Mouse (Mus musculus) T-helper 2 cell (primary cell): ENCODE data around the gene Cnga2.
"Not testable (repeated sequence)": the region's sequence is repeated elsewhere in the genome, so short reads cannot be mapped to it uniquely, and the experiment has no call there.

ENCODE experiments used
- in situ Hi-C: fragments of 300-600 bp; cut with MboI, MseI; formaldehyde crosslinking; loops from one replicate; pipeline ENCODE4 v1.15.1; 2025; ENCODE audit warnings: high pct_unique_total_duplicates

The Cnga2 gene

GRCm38 (mm10) chrX:71991549-71991948 is at the start of gene Cnga2:
Gene Cnga2, plus strand, starts transcription at chrX:71991849.
- in situ Hi-C loops = no loop called here

- in situ Hi-C loops = loop anchor here (5.0 kb wide), 1 partner anchor 294 kb away; no protein-coding TSS in a partner anchor
Measured at GRCm38 (mm10) chrX:71946631-71947030, 45.0 kb upstream of the Cnga2 start.

GRCm38 (mm10) chrX:71958366-71958765 is 33.3 kb upstream of the Cnga2 start:
- in situ Hi-C loops = no loop called here

DNA sequence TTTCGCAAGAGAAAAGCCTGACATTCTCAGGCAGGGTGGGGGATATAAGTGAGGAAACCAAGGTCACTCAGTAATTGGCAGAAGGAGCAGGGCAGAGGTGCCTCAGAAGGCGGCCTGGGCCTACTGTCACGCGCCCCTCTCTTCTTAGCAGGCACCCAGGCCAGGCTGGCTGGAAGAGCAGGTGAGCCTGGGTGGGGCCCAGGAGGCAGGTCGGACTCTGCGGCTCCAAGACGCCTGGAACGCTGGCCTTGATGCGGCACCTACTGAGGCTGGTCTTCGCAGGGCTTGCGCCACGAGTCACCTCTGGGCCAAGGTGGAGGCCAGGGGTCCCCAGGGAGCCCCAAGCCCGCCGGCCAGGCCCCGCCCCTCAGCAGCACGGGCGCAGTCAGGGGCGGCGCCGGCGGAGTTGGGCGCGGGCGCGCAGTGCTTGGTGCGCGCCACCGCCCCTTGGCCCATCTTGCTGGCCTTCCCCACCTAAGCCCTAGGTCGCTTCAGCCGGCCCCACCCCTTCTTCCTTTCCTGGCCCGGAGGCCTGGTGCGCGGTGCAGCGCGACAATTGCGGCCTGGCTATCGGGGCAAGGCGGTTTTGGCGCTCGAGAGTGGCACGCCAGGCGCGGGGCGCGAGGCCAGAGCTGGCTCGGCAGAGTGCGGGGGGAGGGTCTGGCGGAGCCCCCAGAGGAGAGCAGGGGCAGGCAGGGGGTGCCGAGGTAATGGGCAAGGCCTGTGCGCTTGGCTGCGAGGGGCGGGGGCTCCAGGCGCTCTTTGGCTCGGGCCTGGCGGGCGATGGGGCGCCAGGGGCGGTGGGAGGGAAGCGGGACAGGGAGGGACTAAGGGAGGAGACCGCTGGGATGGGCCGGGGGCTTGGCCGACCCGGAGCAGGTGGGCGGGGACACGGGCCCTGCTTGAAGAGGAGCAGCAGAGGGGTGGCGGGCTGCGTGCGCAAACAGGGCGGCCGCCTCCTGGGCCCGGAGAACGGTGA is 29.3 kb upstream of the Cnga2 start, which contains the start of gene Prrg3:
TSS of gene Prrg3 (plus strand) at position 552 of the 979 bp plus-strand sequence.
- in situ Hi-C loops = no loop called here

- in situ Hi-C loops = no loop called here
Measured at GRCm38 (mm10) chrX:71963275-71963912, 28.3 kb upstream of the Cnga2 start.

- in situ Hi-C loops = no loop called here
Measured at GRCm38 (mm10) chrX:71968216-71968615, 23.4 kb upstream of the Cnga2 start.

DNA sequence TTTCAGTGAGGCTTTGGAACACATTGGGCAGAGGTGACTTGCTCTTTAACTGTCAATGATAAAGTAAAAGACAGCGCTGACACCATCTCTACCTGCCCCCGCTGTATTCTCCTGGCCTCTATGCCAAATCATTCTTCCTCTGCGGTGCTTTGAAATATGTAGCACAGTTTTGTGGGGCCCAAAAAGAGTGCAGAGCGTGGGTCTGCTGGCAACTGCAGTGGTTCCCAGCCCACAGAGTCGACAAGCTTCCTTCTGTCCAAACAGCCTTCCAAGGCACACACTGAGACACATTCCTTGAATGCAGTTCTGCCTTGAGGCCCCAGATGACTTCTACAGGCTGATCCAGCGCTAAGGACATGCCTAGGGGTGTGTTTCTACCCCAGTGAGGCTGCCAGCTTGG is 22.8 kb upstream of the Cnga2 start:
- in situ Hi-C loops = no loop called here

DNA sequence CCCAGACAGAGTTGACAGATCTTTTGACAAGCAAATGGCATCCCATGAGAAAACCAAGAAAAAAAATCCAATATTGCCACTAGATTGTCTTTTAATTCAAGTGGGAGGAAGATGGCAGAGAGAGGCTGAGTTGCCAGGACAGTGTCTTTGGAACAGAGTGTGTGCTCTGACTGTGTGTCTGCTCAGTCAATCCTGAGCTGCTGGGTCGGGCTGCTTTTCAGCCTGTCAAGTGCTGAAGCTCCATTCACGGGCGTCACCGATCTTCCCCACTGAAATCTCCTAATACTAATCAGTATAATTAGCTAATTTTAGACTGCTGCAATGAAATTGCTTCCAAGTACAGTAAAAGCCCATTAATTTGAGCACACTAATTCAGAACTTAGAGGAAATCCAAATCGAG is 20.3 kb upstream of the Cnga2 start:
- in situ Hi-C loops = no loop called here

- in situ Hi-C loops = no loop called here
Measured at GRCm38 (mm10) chrX:71972686-71973085, 19.0 kb upstream of the Cnga2 start, which contains the start of gene Fate1. Gene Fate1, plus strand, starts transcription at chrX:71972986.

DNA sequence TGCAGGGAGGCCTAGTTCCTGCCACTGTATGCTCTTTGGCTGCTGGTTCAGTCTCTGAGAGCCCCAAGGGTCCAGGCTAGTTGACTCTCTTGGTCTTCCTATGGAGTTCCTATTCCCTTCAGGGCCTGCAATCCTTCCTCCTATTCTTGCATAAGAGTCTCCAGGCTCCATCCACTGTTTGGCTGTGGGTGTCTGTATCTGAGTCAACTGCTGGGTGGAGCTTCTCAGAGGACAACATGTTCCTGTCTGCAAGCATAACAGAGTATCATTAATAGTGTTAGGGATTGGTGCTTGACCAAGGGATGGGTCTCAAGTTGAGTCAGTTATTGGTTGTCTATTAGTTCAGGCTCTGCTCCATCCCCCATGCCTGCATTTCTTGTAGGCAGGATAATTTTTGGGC is 14.0 kb upstream of the Cnga2 start:
- in situ Hi-C loops = not testable (repeated sequence)

GRCm38 (mm10) chrX:71980443-71980842 is 11.2 kb upstream of the Cnga2 start:
- in situ Hi-C loops = no loop called here

DNA sequence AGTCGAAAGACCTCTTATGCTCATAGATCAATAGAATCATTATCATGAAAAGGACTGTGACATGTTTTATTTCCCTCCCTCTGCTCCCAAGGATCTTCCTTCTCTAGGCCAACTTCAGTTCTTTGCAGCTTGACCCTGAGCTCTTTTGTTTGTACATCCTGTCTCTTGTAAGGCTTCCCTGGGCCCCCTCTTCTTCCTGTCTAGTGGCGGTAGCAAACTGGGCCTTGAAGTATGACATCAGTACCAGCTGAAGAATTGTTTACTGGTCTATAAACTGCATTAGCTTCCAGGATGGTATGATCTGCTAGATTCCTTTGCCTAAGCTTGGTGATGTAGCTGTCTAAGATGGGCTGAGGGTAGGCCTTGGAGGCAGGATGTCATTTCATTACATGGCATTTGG is 10.3 kb upstream of the Cnga2 start:
- in situ Hi-C loops = no loop called here

GRCm38 (mm10) chrX:71983205-71983604 is 8.4 kb upstream of the Cnga2 start:
- in situ Hi-C loops = no loop called here

DNA sequence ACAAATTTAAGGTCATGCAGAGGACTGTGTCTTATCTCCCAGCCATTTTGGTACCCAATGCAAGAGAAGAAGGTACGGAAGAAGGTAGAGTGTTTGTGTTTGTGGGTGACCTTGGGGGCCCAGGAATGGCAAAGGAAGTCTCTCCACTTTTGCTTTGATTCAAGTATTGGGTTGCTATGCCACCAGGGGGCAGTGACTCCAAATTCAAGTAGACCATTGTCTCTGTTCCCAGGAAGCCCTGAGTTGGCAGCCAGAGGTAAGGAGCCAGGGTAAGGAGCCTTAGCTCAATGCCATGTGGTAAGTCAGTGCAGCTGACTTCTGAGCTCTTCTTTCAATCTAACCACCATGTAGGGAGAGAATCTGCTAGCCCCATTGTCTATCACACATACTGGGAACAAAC is 7.9 kb upstream of the Cnga2 start:
- in situ Hi-C loops = no loop called here

GRCm38 (mm10) chrX:71995972-71996371 is 4.3 kb downstream of the Cnga2 start:
- in situ Hi-C loops = no loop called here

DNA sequence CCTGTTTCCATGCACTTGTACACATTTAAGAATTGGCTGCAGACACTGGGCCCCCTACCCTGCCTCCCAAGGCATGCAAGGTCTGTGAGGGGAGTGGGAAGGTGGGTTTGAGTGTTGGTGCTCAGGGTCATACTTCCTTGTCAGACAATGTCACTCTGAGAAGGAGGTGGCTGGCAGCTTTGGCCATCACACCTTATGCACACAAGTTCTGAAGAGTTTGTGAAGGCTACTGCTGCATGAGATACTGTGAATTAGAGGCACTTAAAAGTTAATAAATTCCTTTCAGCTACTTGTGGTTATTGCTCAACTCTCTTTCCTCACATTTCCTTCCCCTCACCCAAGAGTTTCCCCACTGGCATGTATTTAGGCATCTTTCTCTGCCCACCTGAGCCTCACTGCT is 18.3 kb downstream of the Cnga2 start:
- in situ Hi-C loops = no loop called here

GRCm38 (mm10) chrX:72012236-72012635 is 20.6 kb downstream of the Cnga2 start:
- in situ Hi-C loops = no loop called here

DNA sequence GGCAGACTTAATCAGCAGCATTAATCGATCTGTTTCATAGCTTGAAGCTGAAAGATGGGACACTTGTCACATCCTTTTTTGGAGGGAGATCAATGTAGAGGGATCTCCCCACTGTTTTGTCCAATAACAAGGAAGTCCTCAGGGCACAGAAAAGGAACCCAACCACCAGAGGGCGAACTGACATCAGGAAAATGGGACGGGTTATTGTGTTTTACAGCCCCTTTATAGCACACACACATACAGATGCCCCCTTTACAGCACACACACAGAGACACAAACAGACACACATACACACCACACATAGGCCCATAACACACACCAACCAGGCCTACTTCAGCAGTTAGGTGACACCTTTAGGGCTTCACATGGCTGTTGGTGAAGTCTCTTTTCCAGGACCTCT is 21.2 kb downstream of the Cnga2 start:
- in situ Hi-C loops = no loop called here

- in situ Hi-C loops = no loop called here
Measured at GRCm38 (mm10) chrX:72022241-72022640, 30.6 kb downstream of the Cnga2 start.

DNA sequence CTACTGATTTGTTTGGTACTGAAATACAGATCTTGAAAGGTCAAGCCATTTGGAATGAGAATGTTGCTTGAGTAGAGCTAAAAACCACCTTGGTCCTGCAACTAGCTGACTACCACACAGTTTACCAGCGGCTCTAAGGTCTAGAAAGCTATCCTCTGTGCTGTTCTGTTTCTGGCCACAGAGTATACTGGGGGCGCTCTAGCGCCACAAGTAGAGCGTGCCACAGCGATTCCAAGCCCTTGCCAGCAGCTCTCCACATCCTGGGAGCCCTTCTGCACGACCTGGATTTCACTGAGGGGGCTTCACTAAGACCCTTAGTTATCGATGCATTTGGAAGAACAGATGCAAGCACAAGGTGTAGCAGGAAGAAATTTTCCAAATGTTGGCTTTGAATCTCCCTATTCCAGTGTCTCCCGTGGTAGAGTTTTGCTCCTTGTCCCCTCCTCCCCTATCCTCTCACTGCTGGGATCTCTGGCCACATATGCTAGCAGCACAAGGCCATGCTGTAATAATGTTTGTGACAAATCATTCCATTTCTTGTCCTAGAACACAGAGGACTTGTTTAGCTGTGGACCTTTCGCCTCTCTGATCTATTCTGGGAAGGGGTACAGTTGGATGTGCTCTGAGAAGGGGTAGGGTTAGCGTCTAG is 31.2 kb downstream of the Cnga2 start:
- in situ Hi-C loops = no loop called here

GRCm38 (mm10) chrX:72023542-72023941 is 31.9 kb downstream of the Cnga2 start:
- in situ Hi-C loops = no loop called here

GRCm38 (mm10) chrX:72044056-72044455 is 52.4 kb downstream of the Cnga2 start:
- in situ Hi-C loops = no loop called here
